Mouse (Mus musculus) megakaryocyte-erythroid progenitor cell, adult 5-6 weeks (primary cell): ENCODE results near the gene Rnls. TPM values are rescaled to one million over a fixed set of nuclear protein-coding genes. Genes with fewer than 3 reads are reported as not detected.

Experiments
- ATAC-seq: replicated peaks from 2 replicates; pipeline ENCODE4 v1.8.0; 2016; ENCODE audit warnings: mild to moderate bottlenecking, inconsistent platforms; ENCODE audit not compliant: severe bottlenecking, poor library complexity, low FRiP score, low TSS enrichment
- total RNA-seq, 2 experiments: library from RNA; stranded (forward) in 1 of 2; stranded (reverse) in 1 of 2; fragments of 200-1000, 215-1000 nt in 1 of 2; fragments of >200 nt in 1 of 2; fragmentation: Nextera tagmentation in 1 of 2; gene quantifications; 2 replicates each; pipeline ENCODE4 v1.2.3; 2014 to 2017

The Rnls gene
- total RNA-seq, 2 experiments from 2014 or later = not detected

DNA sequence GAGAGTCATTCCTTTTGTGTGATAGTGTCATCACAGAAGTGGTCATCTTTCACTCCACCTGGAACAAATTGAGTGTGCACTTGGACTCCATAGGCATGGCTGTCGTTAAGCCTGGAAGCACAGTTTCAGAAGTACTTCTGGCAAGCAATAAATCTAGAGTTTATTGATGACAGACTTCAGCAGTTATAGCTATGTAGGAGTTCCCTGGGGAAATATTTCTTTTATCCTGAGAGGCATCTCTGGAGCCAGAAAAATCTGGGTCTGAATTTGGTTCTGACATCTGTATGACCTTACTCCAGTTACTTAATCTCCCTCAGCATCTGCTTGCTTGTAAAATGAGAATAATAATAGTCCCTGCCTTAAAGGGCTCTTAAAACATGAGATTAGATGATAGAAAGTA is 184.1 kb downstream of the Rnls start:
- no peak for ATAC-seq

DNA sequence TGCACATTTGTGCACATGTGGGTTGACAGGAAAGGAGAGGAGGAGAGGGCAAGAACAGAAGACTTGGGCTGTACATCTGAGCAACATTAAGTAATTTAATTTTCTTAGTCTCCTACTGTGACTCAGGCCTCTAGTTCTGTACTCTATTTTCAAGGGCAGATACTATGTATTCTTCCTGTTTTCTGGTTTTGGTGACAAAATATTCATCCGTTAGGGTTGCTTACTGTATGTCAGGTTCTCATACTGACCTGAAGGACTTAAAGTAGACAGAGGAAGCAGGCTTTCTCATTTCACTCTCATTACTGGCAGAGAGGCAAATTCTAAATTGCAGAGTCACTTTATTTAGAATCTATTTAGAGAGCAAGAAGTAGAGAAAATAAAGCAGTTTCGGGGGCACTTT is 186.7 kb downstream of the Rnls start:
- no peak for ATAC-seq

DNA sequence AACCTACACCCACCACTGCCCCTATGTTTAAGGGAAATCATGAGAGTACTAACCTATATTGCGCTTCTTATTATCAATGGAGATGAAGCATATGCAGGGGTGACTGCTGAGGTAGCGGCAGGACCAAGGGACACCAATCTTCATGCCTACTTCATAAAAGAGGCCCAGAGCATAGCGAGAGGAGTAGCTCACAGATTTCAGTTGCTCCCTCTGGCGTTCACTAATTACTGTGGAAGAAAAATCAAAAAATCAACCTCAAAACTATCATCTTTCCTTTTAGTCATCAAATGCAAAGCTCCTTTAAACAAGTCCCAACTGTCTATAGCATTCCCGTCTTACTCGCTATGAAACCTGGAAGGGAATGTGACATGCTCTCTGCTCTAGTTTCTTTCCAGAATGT is 189.7 kb downstream of the Rnls start:
- ATAC-seq = no peak

DNA sequence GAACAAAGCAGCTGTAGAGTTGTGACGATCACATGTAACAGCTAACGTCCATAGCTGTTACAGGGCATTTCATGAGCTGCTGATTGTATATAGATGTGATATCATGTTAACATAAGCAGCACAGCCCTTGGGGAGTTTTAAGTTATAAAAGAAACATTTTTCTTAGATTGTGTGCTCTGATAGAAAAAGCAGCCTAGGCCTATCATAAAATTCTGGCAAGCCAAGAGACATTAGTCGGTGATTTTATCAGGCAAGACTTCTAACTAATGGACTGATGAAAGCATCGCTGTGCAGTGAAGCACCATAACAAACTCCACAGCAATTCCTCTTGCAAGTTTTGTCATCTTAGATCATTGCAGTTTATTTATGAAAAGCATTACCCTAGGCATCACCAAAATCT is 190.9 kb downstream of the Rnls start:
- no peak for ATAC-seq

DNA sequence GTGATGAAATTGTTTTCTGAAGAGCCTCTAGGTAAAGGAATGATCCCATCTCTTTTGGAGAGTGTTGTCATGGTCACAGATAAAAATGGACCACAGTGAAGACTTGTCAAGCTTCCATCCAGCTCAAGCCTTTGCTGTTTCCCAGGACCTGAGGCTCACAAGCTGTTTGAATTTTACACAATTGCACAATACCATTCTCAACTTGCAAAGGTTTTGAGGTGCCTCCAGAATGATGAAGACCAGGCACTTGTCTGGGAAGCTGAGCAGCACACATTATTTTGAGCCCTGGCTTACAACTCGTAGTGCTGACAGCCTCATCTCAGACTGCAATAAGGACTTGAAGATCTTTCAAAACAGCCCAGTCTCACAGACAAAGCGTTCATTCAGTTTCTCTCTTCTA is 200.0 kb downstream of the Rnls start:
- ATAC-seq = no peak

DNA sequence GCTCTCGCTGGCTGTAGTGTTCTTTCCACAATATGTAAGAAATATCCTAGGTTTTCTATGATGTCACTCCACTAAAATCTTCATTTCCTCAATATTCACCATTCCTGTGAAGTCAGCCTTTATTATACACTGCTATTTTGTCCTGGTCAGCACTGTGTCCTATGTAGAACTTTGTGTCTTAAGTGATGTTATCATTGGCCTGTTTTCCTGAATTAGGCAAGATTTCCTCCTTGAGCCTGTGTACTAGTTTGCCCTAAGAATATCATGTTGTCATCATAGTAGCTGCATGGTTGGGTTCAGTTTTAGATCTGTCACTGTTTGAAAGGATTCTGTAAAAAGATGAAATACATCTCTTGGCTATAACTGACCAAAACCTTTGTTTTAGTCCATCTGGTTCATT is 203.3 kb downstream of the Rnls start:
- no peak for ATAC-seq

DNA sequence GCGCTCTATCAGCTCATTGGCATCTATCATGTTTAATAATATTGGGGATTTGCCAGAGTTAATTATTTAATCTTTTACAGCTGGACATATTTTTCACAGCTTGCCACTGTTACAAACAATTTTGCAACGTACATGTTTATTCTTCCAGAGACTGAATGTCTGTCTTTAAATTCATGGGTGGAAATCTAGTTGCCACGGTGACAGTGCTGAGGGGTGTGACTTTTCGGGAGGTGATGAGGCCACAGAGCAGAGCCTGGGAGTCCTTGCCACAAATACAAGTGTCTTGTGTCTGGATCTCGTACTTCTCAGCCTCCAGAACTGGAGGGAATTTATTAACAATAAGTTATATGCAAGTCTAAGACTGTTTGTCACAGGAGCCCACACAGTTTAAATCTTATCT is 212.5 kb downstream of the Rnls start:
- ATAC-seq = no peak

DNA sequence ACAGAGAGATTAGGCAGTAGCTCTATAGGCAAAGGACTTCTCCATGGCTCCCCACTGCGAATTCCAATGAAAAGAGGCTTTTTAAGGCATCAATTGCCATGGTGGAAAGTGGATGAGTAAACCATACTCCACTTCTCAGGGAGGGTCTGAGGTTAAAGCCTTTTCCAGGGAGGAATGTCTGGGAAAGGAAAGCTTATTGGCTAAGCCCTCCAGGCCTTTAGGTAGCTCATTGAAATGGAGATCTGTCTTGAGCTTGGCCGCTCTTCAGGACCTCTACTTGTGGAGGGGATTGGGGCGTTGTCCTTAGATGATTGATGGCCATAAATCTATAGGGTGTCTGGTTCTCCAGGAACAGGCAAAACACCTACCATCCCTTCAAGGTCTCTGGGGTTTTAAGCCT is 213.2 kb downstream of the Rnls start:
- no peak for ATAC-seq

DNA sequence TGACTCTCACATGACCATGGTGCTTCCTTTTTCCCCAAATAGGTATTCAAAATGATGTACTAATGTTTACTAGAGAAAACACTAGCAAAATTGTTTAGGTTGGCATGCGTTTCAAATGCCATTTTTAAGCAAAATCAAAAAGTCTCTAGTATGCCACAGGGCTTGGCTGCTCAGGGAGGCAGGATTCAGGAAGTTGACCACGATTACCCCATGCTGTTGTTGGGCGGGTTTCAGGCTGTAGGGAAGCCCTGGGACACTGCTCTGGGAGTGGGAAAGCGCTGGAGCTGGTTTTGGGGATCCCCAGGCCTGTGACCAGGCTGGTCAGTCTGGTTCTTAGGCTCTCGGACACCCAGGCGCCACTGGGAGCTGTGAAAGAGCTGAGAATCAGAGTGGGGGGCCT is 213.7 kb downstream of the Rnls start:
- no peak for ATAC-seq

DNA sequence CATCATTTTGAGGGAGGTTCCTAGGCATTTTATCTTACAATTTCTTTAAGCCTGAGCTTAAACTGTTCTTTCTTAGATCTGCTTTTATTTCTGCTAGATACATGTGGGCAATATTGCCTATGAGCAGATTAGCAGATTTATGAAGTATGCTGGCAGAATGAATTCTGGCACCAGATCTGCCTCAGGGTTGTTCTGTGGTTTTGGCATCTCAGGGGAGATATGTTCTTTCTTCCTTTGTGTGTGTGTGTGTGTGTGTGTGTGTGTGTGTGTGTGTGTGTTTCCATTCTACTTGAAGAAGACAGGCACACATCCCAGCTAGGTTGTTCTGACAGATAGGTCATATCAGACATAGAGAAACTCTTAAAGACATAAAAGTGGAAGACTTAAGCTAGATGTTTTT is 218.1 kb downstream of the Rnls start:
- no peak for ATAC-seq

DNA sequence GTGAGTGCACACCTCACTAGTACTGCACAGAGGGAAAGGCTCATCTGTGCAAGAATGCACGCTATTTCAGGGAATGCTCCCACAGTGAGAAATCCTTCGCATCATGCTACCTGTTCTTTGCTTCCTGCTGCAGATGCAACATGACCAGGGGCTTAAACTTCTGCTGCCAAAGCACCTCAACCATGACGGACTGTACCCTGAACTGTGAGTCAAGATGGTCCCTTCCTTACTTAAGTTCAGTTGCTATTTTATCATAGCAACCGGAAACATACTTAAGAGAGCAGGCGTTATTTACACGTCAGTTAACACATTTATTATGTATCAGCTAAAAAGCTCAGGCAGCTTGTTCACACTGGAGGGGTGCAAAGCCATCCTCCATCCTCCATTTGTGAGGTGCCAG is 222.2 kb downstream of the Rnls start:
- no peak for ATAC-seq

DNA sequence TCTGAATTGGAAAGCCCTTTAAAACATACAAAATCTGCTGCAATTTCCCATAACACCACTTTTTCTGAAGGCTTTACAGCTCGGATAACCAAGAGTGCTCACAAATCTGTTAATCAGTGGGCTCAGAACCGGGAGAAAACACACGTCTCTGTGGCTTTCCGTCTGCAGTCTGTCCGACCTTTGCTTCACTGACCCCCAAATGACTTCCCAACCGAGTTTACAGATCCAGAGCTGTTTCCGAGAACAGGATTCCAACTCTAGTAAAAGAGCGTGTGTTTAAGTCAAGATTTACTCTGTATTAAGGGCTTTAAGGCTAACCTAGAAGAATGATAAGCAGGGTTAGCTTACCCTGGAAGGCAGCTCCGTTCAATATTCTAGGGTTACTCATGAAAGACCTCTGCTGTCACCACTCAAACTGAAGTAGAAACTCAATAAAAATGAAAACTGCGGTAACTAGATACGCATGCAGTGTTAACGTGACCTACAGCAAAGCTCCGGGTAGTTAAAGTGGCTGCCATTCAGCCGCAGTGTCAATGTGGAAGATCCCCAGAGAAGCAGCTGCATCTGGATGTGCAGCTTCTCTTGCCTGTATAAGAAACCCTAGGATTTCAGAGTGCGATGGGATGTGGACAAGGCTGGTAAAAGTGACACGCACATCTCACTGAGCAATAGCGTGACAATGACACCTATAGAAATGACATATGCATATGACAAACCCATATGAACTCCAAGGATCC is 224.4 kb downstream of the Rnls start:
- no peak for ATAC-seq

DNA sequence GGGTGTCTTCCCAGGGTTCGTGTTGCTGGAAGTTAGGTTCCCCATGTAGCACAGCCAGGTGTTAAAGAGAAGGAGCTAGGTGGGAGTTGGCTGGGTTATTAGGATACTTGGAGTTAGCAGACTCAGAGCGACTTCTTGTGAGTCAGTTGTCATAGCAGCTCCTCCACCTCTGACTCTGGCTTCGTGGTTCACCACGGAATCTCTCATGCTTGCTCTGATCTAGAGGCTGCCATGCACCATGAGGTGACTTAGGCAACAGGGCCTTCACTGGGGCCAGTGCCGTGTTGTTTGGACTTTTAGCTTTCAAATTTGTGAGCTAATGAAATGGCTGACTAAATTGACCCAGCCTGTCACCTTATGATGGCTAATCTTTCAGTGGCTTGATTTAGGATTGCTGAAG is 227.3 kb downstream of the Rnls start:
- no peak for ATAC-seq

DNA sequence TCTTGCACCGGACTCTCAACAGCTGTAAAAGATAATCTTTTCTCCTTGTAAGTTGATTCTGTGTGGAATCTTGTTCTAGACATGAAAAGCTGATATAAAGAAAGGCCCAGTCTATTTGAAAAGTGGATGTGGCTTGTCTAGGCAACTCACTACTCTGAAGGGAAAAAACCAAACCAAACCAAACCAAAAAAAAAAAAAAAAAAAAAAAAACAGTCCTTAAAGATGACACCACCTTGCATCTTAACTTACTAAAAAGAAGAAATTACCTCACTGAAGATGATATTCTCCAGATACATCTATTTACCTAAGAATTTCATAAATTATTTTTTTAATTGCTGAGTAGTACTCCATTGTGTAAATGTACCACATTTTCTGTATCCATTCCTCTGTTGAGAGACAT is 230.2 kb downstream of the Rnls start:
- ATAC-seq = no peak

DNA sequence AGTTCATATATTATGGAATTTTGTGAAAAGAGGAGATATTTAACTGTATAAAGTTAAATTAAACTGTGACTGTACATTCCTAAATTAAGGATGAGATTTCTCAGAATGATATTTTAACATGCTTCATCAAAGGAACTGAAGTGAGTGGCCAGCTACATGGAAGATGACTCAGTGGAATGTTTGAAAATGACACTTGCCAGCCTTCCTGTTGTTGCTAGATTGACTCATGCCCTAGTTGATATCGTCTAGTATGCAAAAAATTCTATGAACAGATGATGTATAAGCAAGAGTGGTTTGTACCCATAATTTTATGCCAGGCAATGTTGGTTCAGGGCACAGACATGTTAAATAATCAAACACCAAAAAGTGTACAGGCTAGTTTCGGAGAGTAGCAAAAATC is 232.2 kb downstream of the Rnls start:
- ATAC-seq = no peak

DNA sequence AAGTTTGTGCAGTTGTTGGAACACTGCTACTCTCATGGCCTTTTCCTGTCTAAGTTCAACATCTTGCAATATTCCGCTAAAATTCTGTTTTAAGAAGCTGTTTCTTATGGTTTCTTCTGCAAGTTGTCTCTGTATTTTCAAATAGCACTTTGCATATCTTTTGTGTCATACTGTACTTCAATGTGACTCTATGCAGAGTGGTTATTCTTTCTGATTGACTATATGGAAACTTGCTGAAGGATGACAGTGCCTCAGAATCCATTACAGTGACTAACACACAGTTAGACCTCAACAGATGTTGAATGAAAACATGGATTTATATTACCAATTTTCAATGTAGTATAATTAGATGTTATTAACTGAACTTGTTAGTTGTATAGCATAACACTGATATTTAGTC is 232.9 kb downstream of the Rnls start:
- ATAC-seq = no peak

DNA sequence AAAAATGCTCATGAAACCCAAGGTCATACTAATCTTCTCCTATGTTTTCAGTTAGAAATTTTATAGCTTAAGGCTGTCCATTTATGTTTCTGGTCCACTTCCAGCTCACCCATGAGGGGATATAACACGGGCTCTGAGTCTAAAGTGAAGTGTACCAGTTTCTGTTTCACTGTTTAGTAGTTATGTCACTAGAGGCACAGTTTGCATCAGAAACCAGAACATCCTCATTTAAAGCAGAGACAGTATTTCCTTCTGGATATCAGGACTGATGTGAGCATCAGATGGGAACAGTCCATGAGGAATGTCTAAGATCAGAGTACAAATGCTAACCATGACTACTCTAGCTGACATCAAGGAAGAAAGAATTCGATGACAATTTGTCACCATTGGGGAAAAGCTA is 233.9 kb downstream of the Rnls start:
- ATAC-seq = no peak

DNA sequence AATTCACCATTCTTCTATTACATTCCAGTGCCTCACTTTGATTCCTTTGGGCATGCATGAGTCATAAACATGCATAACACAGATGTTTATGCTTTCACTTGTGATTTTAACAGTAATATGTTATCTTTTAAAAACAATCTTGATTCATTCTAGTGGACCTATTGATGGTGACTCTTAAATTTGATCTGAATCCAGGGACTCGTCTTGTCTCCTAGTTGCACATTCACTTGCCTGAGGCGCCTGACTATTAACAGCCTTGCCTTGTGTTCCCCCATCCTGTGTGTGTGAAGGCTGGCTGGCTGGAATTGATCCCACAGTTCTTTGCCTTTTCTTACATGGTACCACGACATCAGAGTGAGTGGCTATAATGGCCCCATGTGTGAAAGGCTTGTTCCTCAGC is 243.7 kb downstream of the Rnls start:
- no peak for ATAC-seq

DNA sequence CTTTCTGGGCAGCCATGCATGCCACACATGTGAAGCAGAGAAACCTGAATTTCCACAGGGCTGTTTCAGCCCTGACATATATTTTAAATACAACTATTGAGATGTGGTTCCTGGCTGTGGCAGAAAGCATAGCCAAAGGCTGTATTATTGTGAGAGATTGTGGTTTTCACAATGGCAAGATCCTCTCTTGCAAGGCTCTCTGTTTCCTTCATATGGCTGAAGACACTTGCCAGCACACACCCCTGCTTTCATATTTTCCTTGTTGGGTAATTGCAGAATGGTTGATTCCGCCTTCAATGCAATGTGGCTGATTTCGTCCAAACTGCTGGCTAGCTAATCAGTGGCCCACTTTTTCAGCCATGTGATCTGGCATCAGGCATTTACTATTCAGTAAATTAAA is 248.9 kb downstream of the Rnls start:
- no peak for ATAC-seq

DNA sequence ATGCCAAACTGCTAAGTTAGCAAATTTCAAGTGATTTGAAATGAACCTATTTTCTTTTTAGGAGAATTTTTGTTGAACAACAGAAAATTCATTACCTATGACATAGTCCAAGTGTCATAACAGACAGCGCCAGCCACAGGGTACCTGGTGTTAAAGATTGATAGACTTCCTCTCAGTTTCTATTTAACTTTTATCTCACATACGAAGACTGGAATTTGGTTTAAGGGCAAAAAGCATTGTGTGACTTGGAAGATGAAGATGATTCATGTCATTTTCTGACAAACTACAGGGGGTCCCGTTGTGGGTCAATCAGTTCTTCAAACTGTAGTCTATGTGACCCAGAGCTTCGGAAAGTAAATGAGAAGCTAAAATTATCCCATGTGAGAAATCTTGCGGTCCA is 254.8 kb downstream of the Rnls start:
- ATAC-seq = no peak

DNA sequence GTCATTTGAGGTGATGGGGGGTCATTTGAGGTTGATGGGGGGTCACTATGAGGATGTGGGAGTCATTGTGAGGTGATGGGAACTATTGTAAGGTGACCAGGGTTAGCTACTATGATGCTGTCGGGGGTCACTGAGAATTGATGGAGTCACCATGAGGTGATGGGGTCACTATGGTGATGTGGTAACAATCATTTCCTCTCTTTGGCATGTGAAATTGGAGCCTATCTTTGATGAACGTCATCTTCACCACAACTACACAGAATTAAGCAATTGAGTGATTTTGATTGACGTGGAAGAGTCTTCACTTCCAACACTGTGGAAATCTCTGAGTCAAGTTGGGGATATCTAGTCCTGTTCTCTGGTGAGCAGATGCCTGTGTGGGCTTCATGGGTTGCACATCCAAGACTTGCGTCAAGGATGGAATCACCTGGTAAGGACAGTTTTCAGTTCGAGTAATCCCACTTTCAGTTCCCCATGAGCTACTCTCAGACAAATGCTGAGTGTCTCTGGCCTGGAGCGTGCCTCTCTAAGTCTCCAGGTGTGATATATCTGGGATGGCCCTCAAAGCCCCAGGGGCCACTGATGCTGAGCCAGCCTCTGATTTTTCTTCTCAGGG is 269.4 kb downstream of the Rnls start:
- ATAC-seq = no peak

DNA sequence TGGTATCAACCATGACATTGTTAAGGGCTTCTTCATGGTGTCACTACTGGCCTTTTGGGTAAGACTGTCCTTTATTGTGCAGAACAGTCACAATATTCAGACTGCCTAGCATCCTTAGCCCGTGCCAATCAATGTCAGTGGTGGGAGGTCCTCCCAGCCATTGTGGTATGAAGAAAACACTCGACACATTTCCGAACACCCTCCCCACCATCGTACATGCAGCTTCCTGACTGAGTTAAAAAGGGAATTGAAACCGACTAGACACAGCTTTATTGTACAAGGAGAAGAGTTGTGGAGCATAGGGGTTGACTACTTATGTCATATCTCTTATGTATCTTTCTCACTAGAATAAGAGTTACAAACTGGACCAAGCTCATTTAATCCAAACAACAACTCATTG is 272.1 kb downstream of the Rnls start:
- no peak for ATAC-seq
